Comparison of ENCODE assay signal across 9 mouse cellular contexts in genomic region chr10:39227499-39227942, GRCm38 (mm10).
DNase-seq lines count a peak whose midpoint lies in the region; ATAC-seq and TF ChIP-seq lines count a peak whose summit lies in the region.
"Had no signal": no experiment of that assay in that cellular context is flagged by ENCODE, and none has a peak within 500 bp of the region (broad histone marks: within the 10 kb centered on the region; RNA-seq: fewer than 3 reads in every experiment).

No protein-coding gene starts in this region.

- H3K4me2 ChIP-seq in forebrain, embryonic 13.5 days = peak overlapping the region; percentile 45
- H3K4me2 ChIP-seq in heart, postnatal 0 days (ENCODE audit: low read depth, low read length) = peak overlapping the region; percentile 56
- peak overlapping the region; percentile 26; the same call in 1 of the 2 replicates for H3K4me2 ChIP-seq in stomach, embryonic 14.5 days (replicated peaks; ENCODE audit: low read depth, low read length)

- H3K27ac ChIP-seq in forebrain, embryonic 13.5 days = peak overlapping the region; percentile 54
- peak overlapping the region; percentile 32; the same call in 1 of the 2 replicates for H3K27ac ChIP-seq in heart, postnatal 0 days (ENCODE audit: low read depth)
- H3K27ac ChIP-seq in stomach, embryonic 14.5 days (ENCODE audit: low read length) = no peak overlapping the region
- H3K27ac ChIP-seq: liver, embryonic 14.5 days had no signal

- H3K4me1 ChIP-seq in forebrain, embryonic 13.5 days = peaks cover 29% of the 10 kb centered on the region
- H3K4me1 ChIP-seq in heart, postnatal 0 days (ENCODE audit: control insufficient read depth, insufficient read depth) = no peaks in the 10 kb centered on the region
- peaks cover 5% of the 10 kb centered on the region; the same call in 1 of the 2 replicates for H3K4me1 ChIP-seq in stomach, embryonic 14.5 days (ENCODE audit: control insufficient read depth, insufficient read depth, low read length)

- H3K9me3 ChIP-seq in forebrain, embryonic 13.5 days (replicated peaks) = peaks cover 2% of the 10 kb centered on the region; the same call in 1 of the 2 replicates
- H3K9me3 ChIP-seq in heart, postnatal 0 days (replicated peaks; ENCODE audit: control insufficient read depth, low read length) = no peaks in the 10 kb centered on the region
- H3K9me3 ChIP-seq in stomach, embryonic 14.5 days (ENCODE audit: control insufficient read depth, low read depth, low read length) = no peaks in the 10 kb centered on the region

- TF ChIP-seq CTCF in heart, postnatal 0 days (IDR thresholded peaks at IDR 0.05; ENCODE audit: low read depth) = no peak

- 0 out of 2 replicates have a peak overlapping the region, but pooled peaks have one; percentile 30 for H3K9ac ChIP-seq in forebrain, embryonic 13.5 days
- no peak overlapping the region for H3K9ac ChIP-seq in heart, postnatal 0 days (replicated peaks; ENCODE audit: low read depth, low read length)
- no peak overlapping the region for H3K9ac ChIP-seq in stomach, embryonic 14.5 days (replicated peaks; ENCODE audit: low read depth, low read length)
- H3K9ac ChIP-seq: liver, embryonic 14.5 days had no signal

- no peak for TF ChIP-seq EP300 in heart, postnatal 0 days (IDR thresholded peaks at IDR 0.05; ENCODE audit: low read depth)

- H3K4me3 ChIP-seq in forebrain, embryonic 13.5 days = no peak overlapping the region
- H3K4me3 ChIP-seq in heart, postnatal 0 days (ENCODE audit: low read depth, low read length) = peak overlapping the region; percentile 26
- H3K4me3 ChIP-seq in stomach, embryonic 14.5 days (ENCODE audit: low read depth, low read length) = no peak overlapping the region

- 19% methylated on average over 13 of the region's 13 CpGs for WGBS in forebrain, embryonic 13.5 days
- WGBS in heart, postnatal 0 days = 16% methylated on average over 13 of the region's 13 CpGs
- WGBS in stomach, embryonic 14.5 days = 29% methylated on average over 13 of the region's 13 CpGs

- peak; percentile 27 for DNase-seq in ovary, postnatal 14 days (ENCODE audit: low spot score)
- DNase-seq in ovary, postnatal 10 days (ENCODE audit: low spot score) = no peak
- DNase-seq in heart, postnatal 0 days (ENCODE audit: low spot score) = peak; percentile 14
- peak; percentile 27 to 38 for DNase-seq in lung, adult 18-20 months
- no peak for DNase-seq in thymus, postnatal 10 days (ENCODE audit: low spot score in 2 of 2)

- peak; percentile 77 for ATAC-seq in forebrain, embryonic 13.5 days
- 0 out of 2 replicates have a peak, but pooled peaks have one; percentile 17 for ATAC-seq in heart, postnatal 0 days (ENCODE audit: insufficient read depth, low read depth)
- ATAC-seq in stomach, embryonic 14.5 days (ENCODE audit: insufficient number of reproducible peaks, insufficient read depth, low FRiP score, low read depth) = no peak
- ATAC-seq in megakaryocyte-erythroid progenitor cell, adult 5-6 weeks (replicated peaks; ENCODE audit: low FRiP score, low TSS enrichment, poor library complexity, severe bottlenecking) = no peak

- H3K36me3 ChIP-seq in forebrain, embryonic 13.5 days (ENCODE audit: poor library complexity, severe bottlenecking) = no peaks in the 10 kb centered on the region
- H3K36me3 ChIP-seq in heart, postnatal 0 days (replicated peaks; ENCODE audit: control insufficient read depth, insufficient read depth, low read length) = no peaks in the 10 kb centered on the region
- no peaks in the 10 kb centered on the region for H3K36me3 ChIP-seq in stomach, embryonic 14.5 days (ENCODE audit: control insufficient read depth, insufficient read depth, low read length)

- H3K27me3 ChIP-seq in forebrain, embryonic 13.5 days = no peaks in the 10 kb centered on the region
- no peaks in the 10 kb centered on the region for H3K27me3 ChIP-seq in heart, postnatal 0 days (ENCODE audit: control insufficient read depth, insufficient read depth, low read length)
- H3K27me3 ChIP-seq in stomach, embryonic 14.5 days (ENCODE audit: control insufficient read depth, insufficient read depth, low read length) = no peaks in the 10 kb centered on the region

Comparison
In these comparisons a context has a peak if more than half of its experiments do, and no peak if none do; other contexts are left out.
1. DNase-seq: peak in ovary, postnatal 14 days (single experiment), heart, postnatal 0 days (single experiment) and lung, adult 18-20 months (2 of 2); none in ovary, postnatal 10 days (single experiment) and thymus, postnatal 10 days (0 of 2).
2. ATAC-seq: peak in forebrain, embryonic 13.5 days (single experiment) and heart, postnatal 0 days (single experiment); none in stomach, embryonic 14.5 days (single experiment) and megakaryocyte-erythroid progenitor cell, adult 5-6 weeks (single experiment).
3. Peak in every context shown above with its lines, with median percentiles within 50 percentile points of each other: H3K4me2 ChIP-seq.